Mouse (Mus musculus): ENCODE results near the gene Pmvk. TPM values are rescaled to one million over a fixed set of nuclear protein-coding genes. Genes with fewer than 3 reads are reported as not detected.
A peak's percentile ranks its signal among the peaks of the same experiment; 100 is the strongest.

Gene Pmvk
- polyA plus RNA-seq, 2 experiments = 47.2 to 52.3 TPM

- Histone ChIP-seq H3K9me3 (ENCODE audit: control insufficient read depth, low read length) (no peaks in the 10 kb centered on the region), H3K36me3 (ENCODE audit: control insufficient read depth, insufficient read depth, low read length) (no peaks in the 10 kb centered on the region), H3K4me2 (replicated peaks; ENCODE audit: low read depth, low read length, severe bottlenecking) (no peak overlapping the region), H3K4me1 (ENCODE audit: control insufficient read depth, insufficient read depth, low read length) (peaks cover 7% of the 10 kb centered on the region), H3K27me3 (ENCODE audit: control insufficient read depth, insufficient read depth, low read length) (no peaks in the 10 kb centered on the region), H3K9ac (ENCODE audit: low read depth, low read length, severe bottlenecking) (no peak overlapping the region), H3K27ac (replicated peaks; ENCODE audit: low read depth, low read length) (no peak overlapping the region), H3K4me3 (replicated peaks; ENCODE audit: low read length) (no peak overlapping the region)
- WGBS = 83% methylated on average over 1 of the region's 1 CpGs
- DNase-seq (ENCODE audit: low spot score) (no peak), ATAC-seq (ENCODE audit: low FRiP score, low read depth) (no peak)
- TF ChIP-seq POLR2A (IDR thresholded peaks at IDR 0.05; ENCODE audit: borderline replicate concordance, extremely low read depth, insufficient read depth, insufficient read length) = no peak
These were observed 1.5 kb downstream of the Pmvk start for GRCm38 (mm10) chr3:89455786-89456285.

GRCm38 (mm10) chr3:89456726-89457665 is 2.7 kb downstream of the Pmvk start:
- H3K9me3 ChIP-seq (ENCODE audit: control insufficient read depth, low read length) = no peaks in the 10 kb centered on the region
- no peak for TF ChIP-seq POLR2A (IDR thresholded peaks at IDR 0.05; ENCODE audit: borderline replicate concordance, extremely low read depth, insufficient read depth, insufficient read length)
- peaks cover 7% of the 10 kb centered on the region for H3K4me1 ChIP-seq (ENCODE audit: control insufficient read depth, insufficient read depth, low read length)
- WGBS = 33% methylated on average over 10 of the region's 10 CpGs
- no peak overlapping the region for H3K4me3 ChIP-seq (replicated peaks; ENCODE audit: low read length)
- no peaks in the 10 kb centered on the region for H3K27me3 ChIP-seq (ENCODE audit: control insufficient read depth, insufficient read depth, low read length)
- no peak overlapping the region for H3K4me2 ChIP-seq (replicated peaks; ENCODE audit: low read depth, low read length, severe bottlenecking)
- H3K36me3 ChIP-seq (ENCODE audit: control insufficient read depth, insufficient read depth, low read length) = no peaks in the 10 kb centered on the region; the same call in 1 of the 2 replicates
- no peak overlapping the region for H3K9ac ChIP-seq (ENCODE audit: low read depth, low read length, severe bottlenecking)
- H3K27ac ChIP-seq (replicated peaks; ENCODE audit: low read depth, low read length) = no peak overlapping the region
- ATAC-seq (ENCODE audit: low FRiP score, low read depth) (no peak), DNase-seq (ENCODE audit: low spot score) (peak; percentile 46)

- no peak for TF ChIP-seq POLR2A (IDR thresholded peaks at IDR 0.05; ENCODE audit: borderline replicate concordance, extremely low read depth, insufficient read depth, insufficient read length)
- peak overlapping the region; percentile 88; the same call in 1 of the 2 replicates for H3K27ac ChIP-seq (replicated peaks; ENCODE audit: low read depth, low read length)
- peak overlapping the region; percentile 67 for H3K4me3 ChIP-seq (replicated peaks; ENCODE audit: low read length)
- 0 out of 2 replicates have a peak overlapping the region, but pooled peaks have one; percentile 75 for H3K9ac ChIP-seq (ENCODE audit: low read depth, low read length, severe bottlenecking)
- ATAC-seq (ENCODE audit: low FRiP score, low read depth) (peak; percentile 64; the same call in 1 of the 2 replicates), DNase-seq (ENCODE audit: low spot score) (no peak)
- H3K9me3 ChIP-seq (ENCODE audit: control insufficient read depth, low read length) = no peaks in the 10 kb centered on the region
- peaks cover 7% of the 10 kb centered on the region for H3K4me1 ChIP-seq (ENCODE audit: control insufficient read depth, insufficient read depth, low read length)
- peak overlapping the region; percentile 76 for H3K4me2 ChIP-seq (replicated peaks; ENCODE audit: low read depth, low read length, severe bottlenecking)
- no peaks in the 10 kb centered on the region for H3K27me3 ChIP-seq (ENCODE audit: control insufficient read depth, insufficient read depth, low read length)
- H3K36me3 ChIP-seq (ENCODE audit: control insufficient read depth, insufficient read depth, low read length) = no peaks in the 10 kb centered on the region; the same call in 1 of the 2 replicates
- 50% methylated on average over 13 of the region's 13 CpGs for WGBS
These were observed 4.1 kb downstream of the Pmvk start for GRCm38 (mm10) chr3:89458372-89458964.

GRCm38 (mm10) chr3:89458965-89459807 is 4.8 kb downstream of the Pmvk start:
- DNase-seq (ENCODE audit: low spot score) (peak; percentile 93), ATAC-seq (ENCODE audit: low FRiP score, low read depth) (peak; percentile 92)
- H3K4me1 ChIP-seq (ENCODE audit: control insufficient read depth, insufficient read depth, low read length) = peaks cover 7% of the 10 kb centered on the region
- peak overlapping the region; percentile 75 for H3K9ac ChIP-seq (ENCODE audit: low read depth, low read length, severe bottlenecking)
- H3K4me2 ChIP-seq (replicated peaks; ENCODE audit: low read depth, low read length, severe bottlenecking) = peak overlapping the region; percentile 76
- no peaks in the 10 kb centered on the region for H3K9me3 ChIP-seq (ENCODE audit: control insufficient read depth, low read length)
- no peaks in the 10 kb centered on the region for H3K27me3 ChIP-seq (ENCODE audit: control insufficient read depth, insufficient read depth, low read length)
- no peaks in the 10 kb centered on the region; the same call in 1 of the 2 replicates for H3K36me3 ChIP-seq (ENCODE audit: control insufficient read depth, insufficient read depth, low read length)
- peak; percentile 64; the same call in 1 of the 2 replicates for TF ChIP-seq POLR2A (IDR thresholded peaks at IDR 0.05; ENCODE audit: borderline replicate concordance, extremely low read depth, insufficient read depth, insufficient read length)
- H3K4me3 ChIP-seq (replicated peaks; ENCODE audit: low read length) = peak overlapping the region; percentile 67
- under 1% methylated on average over 33 of the region's 36 CpGs for WGBS
- peak overlapping the region; percentile 88 for H3K27ac ChIP-seq (replicated peaks; ENCODE audit: low read depth, low read length)
